Mouse (Mus musculus) thymus, adult 2 months (tissue): ENCODE measurements around the gene Ift122. TPM values are rescaled to one million over a fixed set of nuclear protein-coding genes. Genes with fewer than 3 reads are reported as not detected.

ENCODE experiments used
- DNase-seq: peaks from one replicate; pipeline ENCODE4 v3.0.0; 2021
- H3K27ac ChIP-seq: fragments of 200-500 bp; 2 replicates; pipeline ENCODE4 v1.5.1; 2012; ENCODE audit warnings: low read length, control low read depth; ENCODE audit not compliant: control insufficient read depth, insufficient read depth
- H3K27me3 ChIP-seq: fragments of 200-500 bp; 2 replicates; pipeline ENCODE4 v1.6.1; 2012; ENCODE audit warnings: mild to moderate bottlenecking, low read length, moderate library complexity, mixed read lengths; ENCODE audit not compliant: control insufficient read depth, insufficient read depth
- H3K36me3 ChIP-seq: fragments of 200-500 bp; 2 replicates; pipeline ENCODE4 v1.6.1; 2012; ENCODE audit warnings: mild to moderate bottlenecking, low read length, moderate library complexity; ENCODE audit not compliant: control insufficient read depth, insufficient read depth
- H3K4me1 ChIP-seq: fragments of 200-500 bp; replicated peaks from 2 replicates; pipeline ENCODE4 v1.6.1; 2012; ENCODE audit warnings: low read length; ENCODE audit not compliant: control insufficient read depth, insufficient read depth
- H3K4me3 ChIP-seq: fragments of 200-500 bp; 2 replicates; pipeline ENCODE4 v1.5.1; 2012; ENCODE audit warnings: mild to moderate bottlenecking, low read length, control low read depth, moderate library complexity; ENCODE audit not compliant: control insufficient read depth, insufficient read depth
- CTCF ChIP-seq: fragments of 200-500 bp; IDR thresholded peaks from 2 replicates; pipeline ENCODE4 v1.5.1; 2012; ENCODE audit warnings: mild to moderate bottlenecking, control low read depth, low read length, moderate library complexity, borderline replicate concordance; ENCODE audit not compliant: control insufficient read depth, poor library complexity, insufficient read depth; ENCODE audit errors: extremely low read depth
- POLR2A ChIP-seq: fragments of 200-500 bp; IDR thresholded peaks from 2 replicates; pipeline ENCODE4 v1.6.1; 2012; ENCODE audit warnings: mild to moderate bottlenecking, low read length, control low read depth, moderate library complexity; ENCODE audit not compliant: control insufficient read depth, poor library complexity, insufficient read depth; ENCODE audit errors: extremely low read depth
- WGBS: fragments of 180-500 bp; shearing (Covaris S2); methylation state at CpG from one replicate; pipeline ENCODE4 v1.1.7; 2018; 5-methylcytosine and 5-hydroxymethylcytosine counted together
- polyA plus RNA-seq: library from polyadenylated mRNA; depleted of rRNA; stranded (reverse); fragments of >200 nt; gene quantifications from 2 replicates; pipeline ENCODE4 v1.2.3, GENCODE M21; 2012

The Ift122 gene
- polyA plus RNA-seq, 1 experiment = 7.6 TPM

DNA sequence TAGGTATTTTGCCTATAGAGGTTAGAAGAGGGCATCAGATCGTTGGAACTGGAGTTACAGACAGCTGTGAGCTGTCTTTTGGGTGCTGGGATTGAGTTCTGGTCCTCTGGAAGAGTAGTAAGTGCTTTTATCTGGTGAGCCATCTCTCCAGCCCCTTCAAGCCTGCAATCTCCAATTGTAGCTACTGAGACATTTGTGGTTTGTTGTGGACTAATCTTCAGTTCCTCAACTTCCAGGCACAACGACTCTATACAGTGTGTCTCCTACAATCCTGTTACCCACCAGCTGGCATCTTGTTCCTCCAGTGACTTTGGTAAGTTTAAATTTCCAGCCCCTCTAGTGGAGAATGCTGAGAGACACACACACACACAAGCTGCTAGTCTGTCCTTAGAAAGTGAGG lies 24.0 kb downstream of the Ift122 start:
- TF ChIP-seq POLR2A (no peak), CTCF (no peak)
- H3K4me3 ChIP-seq = no peak overlapping the region
- H3K27me3 ChIP-seq = no peaks in the 10 kb centered on the region
- no peaks in the 10 kb centered on the region for H3K4me1 ChIP-seq
- WGBS = 62% methylated on average over 2 of the region's 2 CpGs
- DNase-seq = no peak
- no peaks in the 10 kb centered on the region for H3K36me3 ChIP-seq
- no peak overlapping the region for H3K27ac ChIP-seq

DNA sequence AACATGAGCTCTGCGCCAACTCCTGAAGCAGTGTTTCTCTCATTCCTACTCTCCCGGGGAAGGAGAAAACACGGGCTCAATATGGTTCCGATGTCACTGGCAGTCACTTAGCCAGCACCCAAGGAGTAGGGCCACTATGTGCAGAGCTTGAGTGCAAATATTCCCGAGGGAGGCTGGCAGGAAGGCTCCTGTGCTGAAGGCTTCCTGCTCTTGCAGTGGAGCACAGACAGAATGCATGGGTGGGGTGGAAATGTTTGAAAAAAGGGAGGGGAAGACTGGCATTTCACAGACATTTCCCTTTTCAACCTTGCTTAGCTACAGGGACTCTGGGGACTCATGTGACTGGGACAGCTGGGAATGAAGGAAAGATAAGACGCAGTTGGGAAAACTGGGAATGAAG lies 25.4 kb downstream of the Ift122 start:
- DNase-seq = no peak
- Histone ChIP-seq H3K27ac (no peak overlapping the region), H3K36me3 (no peaks in the 10 kb centered on the region), H3K27me3 (no peaks in the 10 kb centered on the region), H3K4me3 (no peak overlapping the region), H3K4me1 (no peaks in the 10 kb centered on the region)
- WGBS = 89% methylated on average over 6 of the region's 6 CpGs
- no peak for TF ChIP-seq POLR2A
- no peak for TF ChIP-seq CTCF

DNA sequence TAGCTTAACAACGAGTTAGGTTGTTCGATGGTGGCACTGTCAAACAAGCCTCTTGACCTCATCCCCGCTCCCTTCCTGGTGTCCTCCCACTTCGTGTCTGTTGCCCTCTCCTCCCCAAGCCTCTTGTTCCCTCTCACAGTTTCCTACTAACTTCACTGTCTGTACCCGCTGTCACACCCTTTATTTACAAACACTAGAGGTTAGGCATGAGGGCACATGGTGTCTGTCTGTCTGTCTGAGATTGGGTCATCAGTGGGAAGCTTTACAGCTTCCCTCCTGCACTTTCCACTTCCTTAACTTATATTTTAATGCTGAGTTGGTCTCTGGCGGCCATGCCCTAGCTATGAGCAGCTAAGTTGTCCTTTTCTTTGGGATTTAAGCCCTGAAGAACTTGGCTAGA lies 26.5 kb downstream of the Ift122 start:
- WGBS = 90% methylated on average over 6 of the region's 6 CpGs
- no peaks in the 10 kb centered on the region for H3K27me3 ChIP-seq
- no peak overlapping the region for H3K27ac ChIP-seq
- TF ChIP-seq POLR2A = no peak
- no peak for TF ChIP-seq CTCF
- H3K4me1 ChIP-seq = no peaks in the 10 kb centered on the region
- DNase-seq = no peak
- H3K4me3 ChIP-seq = no peak overlapping the region
- no peaks in the 10 kb centered on the region for H3K36me3 ChIP-seq

DNA sequence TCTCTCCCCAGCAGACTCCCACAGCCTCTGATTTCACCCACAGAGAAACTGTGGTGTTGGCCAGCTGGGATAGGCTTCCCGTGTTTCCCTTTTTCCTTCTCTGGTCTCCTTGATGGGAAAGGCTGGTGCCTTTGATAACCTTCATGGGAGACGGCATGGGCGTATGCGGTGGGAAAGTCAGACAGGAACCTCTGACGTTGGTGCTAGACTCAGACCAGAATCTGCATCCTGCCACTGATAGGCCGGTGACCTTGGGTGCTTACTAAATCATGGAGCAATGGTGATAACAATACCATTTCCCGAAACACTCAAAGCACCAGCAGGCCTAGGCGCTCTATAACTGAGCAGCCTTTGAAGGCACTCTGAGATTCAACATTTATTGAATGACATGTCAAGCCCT lies 27.5 kb downstream of the Ift122 start:
- whole genome bisulfite sequencing = 92% methylated on average over 8 of the region's 8 CpGs

DNA sequence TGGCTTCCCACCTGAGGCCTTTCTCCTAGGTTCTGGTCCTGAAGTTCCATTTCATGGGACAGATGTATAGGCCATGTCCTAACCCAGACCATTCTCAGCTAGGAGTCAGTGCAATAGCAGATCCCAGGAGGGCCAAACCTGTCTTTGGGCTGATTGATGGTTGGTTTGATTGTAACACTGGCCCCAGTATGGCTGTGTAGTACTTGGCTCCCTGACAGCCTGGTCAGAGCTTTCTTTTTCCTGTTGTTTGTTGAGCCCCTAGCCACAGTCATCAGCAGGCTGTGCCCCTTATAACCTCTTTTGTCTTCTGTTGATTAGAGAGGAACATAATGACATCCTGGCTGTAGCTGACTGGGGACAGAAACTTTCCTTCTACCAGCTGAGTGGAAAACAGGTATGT lies 30.7 kb downstream of the Ift122 start:
- H3K4me3 ChIP-seq = no peak overlapping the region
- H3K4me1 ChIP-seq = peaks cover 8% of the 10 kb centered on the region
- H3K36me3 ChIP-seq = no peaks in the 10 kb centered on the region
- no peak for DNase-seq
- no peaks in the 10 kb centered on the region for H3K27me3 ChIP-seq
- no peak overlapping the region for H3K27ac ChIP-seq
- TF ChIP-seq POLR2A = no peak
- no peak for TF ChIP-seq CTCF

More for the DNA sequence above, 27.5 kb downstream of the Ift122 start:
- H3K4me3 ChIP-seq = no peak overlapping the region
- no peak for DNase-seq
- no peaks in the 10 kb centered on the region for H3K36me3 ChIP-seq
- no peak for TF ChIP-seq CTCF
- TF ChIP-seq POLR2A = no peak
- no peaks in the 10 kb centered on the region for H3K4me1 ChIP-seq
- no peaks in the 10 kb centered on the region for H3K27me3 ChIP-seq
- H3K27ac ChIP-seq = no peak overlapping the region

DNA sequence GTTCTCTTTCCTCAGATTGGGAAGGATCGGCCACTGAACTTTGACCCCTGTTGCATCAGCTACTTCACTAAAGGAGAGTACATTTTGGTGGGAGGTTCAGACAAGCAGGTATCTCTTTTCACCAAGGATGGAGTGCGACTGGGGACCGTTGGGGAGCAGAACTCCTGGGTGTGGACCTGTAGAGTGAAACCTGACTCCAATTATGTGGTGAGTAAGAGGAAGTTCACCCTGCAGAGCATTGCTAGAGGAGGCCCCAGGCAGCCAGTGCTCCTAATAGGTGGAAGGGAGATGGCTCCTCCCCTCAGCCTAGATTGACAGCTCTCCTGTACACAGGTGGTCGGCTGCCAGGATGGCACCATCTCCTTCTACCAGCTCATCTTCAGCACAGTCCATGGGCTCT lies 33.6 kb downstream of the Ift122 start:
- H3K27ac ChIP-seq = no peak overlapping the region
- TF ChIP-seq POLR2A = no peak
- no peak for TF ChIP-seq CTCF
- DNase-seq = no peak
- WGBS = 40% methylated on average over 4 of the region's 4 CpGs
- no peak overlapping the region for H3K4me3 ChIP-seq
- H3K27me3 ChIP-seq = no peaks in the 10 kb centered on the region
- H3K36me3 ChIP-seq = no peaks in the 10 kb centered on the region
- peaks cover 8% of the 10 kb centered on the region for H3K4me1 ChIP-seq

DNA sequence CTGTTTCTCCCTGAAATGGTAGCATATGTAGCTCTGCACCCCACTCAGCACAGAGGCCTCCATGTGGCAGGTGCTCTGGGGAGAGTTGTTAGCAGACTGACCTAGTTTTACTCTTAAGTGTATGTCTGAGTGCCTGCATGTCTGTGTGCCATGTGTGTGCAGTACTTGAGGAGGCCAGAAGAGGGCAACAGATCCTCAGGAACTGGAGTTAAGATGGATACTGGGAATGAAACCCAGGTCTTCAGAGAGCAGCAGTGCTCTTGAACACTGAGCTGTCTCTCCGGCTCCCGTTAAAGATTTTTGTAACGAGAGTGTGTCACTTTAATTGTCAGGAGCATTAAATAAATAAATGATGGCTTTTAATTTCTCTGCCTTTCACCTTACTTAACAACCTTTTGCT lies 35.0 kb downstream of the Ift122 start:
- peak; percentile 39 for DNase-seq
- H3K27me3 ChIP-seq = no peaks in the 10 kb centered on the region
- 96% methylated on average over 3 of the region's 3 CpGs for WGBS

More for the DNA sequence above, 35.0 kb downstream of the Ift122 start:
- Histone ChIP-seq H3K4me1 (peaks cover 8% of the 10 kb centered on the region), H3K27ac (no peak overlapping the region), H3K36me3 (no peaks in the 10 kb centered on the region), H3K4me3 (no peak overlapping the region)
- TF ChIP-seq POLR2A = no peak
- no peak for TF ChIP-seq CTCF
